Mouse (Mus musculus): ENCODE results near the gene Cbln1.

Gene Cbln1

GRCm38 (mm10) chr8:87469931-87470833 is 2.2 kb downstream of the Cbln1 start:
- DNase-seq (ENCODE audit: low spot score in 2 of 2), result peak in 1 of 2 experiments; percentile 32

GRCm38 (mm10) chr8:87468958-87469815 is 3.2 kb downstream of the Cbln1 start:
- peak in 1 of 2 experiments; percentile 14 for DNase-seq (ENCODE audit: low spot score in 2 of 2)

GRCm38 (mm10) chr8:87468416-87468957 is 3.9 kb downstream of the Cbln1 start:
- no peak for DNase-seq (ENCODE audit: low spot score in 2 of 2)

GRCm38 (mm10) chr8:87467906-87468305 is 4.5 kb downstream of the Cbln1 start:
- DNase-seq (ENCODE audit: low spot score in 2 of 2), result no peak

- no peak for DNase-seq (ENCODE audit: low spot score in 2 of 2)
These were observed 5.3 kb downstream of the Cbln1 start for GRCm38 (mm10) chr8:87466936-87467602.

- DNase-seq (ENCODE audit: low spot score in 2 of 2), result no peak
These were observed 6.1 kb downstream of the Cbln1 start for GRCm38 (mm10) chr8:87466335-87466734.

GRCm38 (mm10) chr8:87464446-87464845 is 8.0 kb downstream of the Cbln1 start:
- DNase-seq (ENCODE audit: low spot score in 2 of 2), result no peak

GRCm38 (mm10) chr8:87461801-87462200 is 10.6 kb downstream of the Cbln1 start:
- no peak for DNase-seq (ENCODE audit: low spot score in 2 of 2)

GRCm38 (mm10) chr8:87456949-87457348 is 15.5 kb downstream of the Cbln1 start:
- no peak for DNase-seq (ENCODE audit: low spot score in 2 of 2)

GRCm38 (mm10) chr8:87452815-87453214 is 19.6 kb downstream of the Cbln1 start:
- DNase-seq (ENCODE audit: low spot score in 2 of 2), result no peak

GRCm38 (mm10) chr8:87451737-87452136 is 20.7 kb downstream of the Cbln1 start:
- DNase-seq (ENCODE audit: low spot score in 2 of 2), result no peak

- no peak for DNase-seq (ENCODE audit: low spot score in 2 of 2)
These were observed 37.8 kb downstream of the Cbln1 start for GRCm38 (mm10) chr8:87434592-87434991.

- DNase-seq (ENCODE audit: low spot score in 2 of 2), result no peak
These were observed 45.2 kb downstream of the Cbln1 start for GRCm38 (mm10) chr8:87427188-87427587.

GRCm38 (mm10) chr8:87424706-87425105 is 47.7 kb downstream of the Cbln1 start:
- DNase-seq (ENCODE audit: low spot score in 2 of 2), result no peak

- no peak for DNase-seq (ENCODE audit: low spot score in 2 of 2)
These were observed 50.7 kb downstream of the Cbln1 start for GRCm38 (mm10) chr8:87421697-87422096.
